Mouse (Mus musculus) intestine, embryonic 16.5 days (tissue): ENCODE results near the gene Surf4. TPM values are rescaled to one million over a fixed set of nuclear protein-coding genes. Genes with fewer than 3 reads are reported as not detected.

Source experiments
- ATAC-seq: fragments of 200-750 bp; cut with Nextera tagmentation; 2 replicates; pipeline ENCODE4 v1.8.0; 2017; ENCODE audit warnings: moderate TSS enrichment, moderate library complexity
- H3K27ac ChIP-seq: fragments of 300-500 bp; sonication (generic); 2 replicates; pipeline ENCODE4 v1.5.1; 2014; ENCODE audit warnings: mild to moderate bottlenecking, low read length
- H3K27me3 ChIP-seq: fragments of 300-500 bp; sonication (generic); replicated peaks from 2 replicates; pipeline ENCODE4 v1.6.1; 2014; ENCODE audit warnings: low read length, control low read depth, mixed read lengths; ENCODE audit not compliant: control insufficient read depth, insufficient read depth
- H3K36me3 ChIP-seq: fragments of 300-500 bp; sonication (generic); 2 replicates; pipeline ENCODE4 v1.6.1; 2014; ENCODE audit warnings: low read length, control low read depth; ENCODE audit not compliant: control insufficient read depth, insufficient read depth
- H3K4me1 ChIP-seq: fragments of 300-500 bp; sonication (generic); 2 replicates; pipeline ENCODE4 v1.6.1; 2014; ENCODE audit warnings: low read length, control low read depth, mixed read lengths; ENCODE audit not compliant: control insufficient read depth, insufficient read depth
- H3K4me2 ChIP-seq: fragments of 300-500 bp; sonication (generic); 2 replicates; pipeline ENCODE4 v1.6.1; 2014; ENCODE audit warnings: low read depth, low read length, control low read depth
- H3K4me3 ChIP-seq: fragments of 300-500 bp; sonication (generic); 2 replicates; pipeline ENCODE4 v1.5.1; 2014; ENCODE audit warnings: mild to moderate bottlenecking, low read length
- H3K9ac ChIP-seq: fragments of 300-500 bp; sonication (generic); 2 replicates; pipeline ENCODE4 v1.6.1; 2014; ENCODE audit warnings: low read depth, low read length
- H3K9me3 ChIP-seq: fragments of 300-500 bp; sonication (generic); 2 replicates; pipeline ENCODE4 v1.6.1; 2016; ENCODE audit warnings: low read length, control low read depth; ENCODE audit not compliant: control insufficient read depth
- WGBS: fragments of 180-500 bp; shearing (Covaris S2); extraction: QIAGEN DNeasy Blood & Tissue Kit; methylation state at CpG from one replicate; pipeline ENCODE4 v1.1.7; 2014; 5-methylcytosine and 5-hydroxymethylcytosine counted together
- polyA plus RNA-seq: library from polyadenylated mRNA; unstranded; fragments of >200 nt; fragmentation: Nextera tagmentation; extraction: Ambion mirVana; gene quantifications from 2 replicates; pipeline ENCODE4 v1.2.1, GENCODE M21; 2015

The Surf4 gene
- polyA plus RNA-seq, 1 experiment from 2014 or later: 269 TPM

DNA sequence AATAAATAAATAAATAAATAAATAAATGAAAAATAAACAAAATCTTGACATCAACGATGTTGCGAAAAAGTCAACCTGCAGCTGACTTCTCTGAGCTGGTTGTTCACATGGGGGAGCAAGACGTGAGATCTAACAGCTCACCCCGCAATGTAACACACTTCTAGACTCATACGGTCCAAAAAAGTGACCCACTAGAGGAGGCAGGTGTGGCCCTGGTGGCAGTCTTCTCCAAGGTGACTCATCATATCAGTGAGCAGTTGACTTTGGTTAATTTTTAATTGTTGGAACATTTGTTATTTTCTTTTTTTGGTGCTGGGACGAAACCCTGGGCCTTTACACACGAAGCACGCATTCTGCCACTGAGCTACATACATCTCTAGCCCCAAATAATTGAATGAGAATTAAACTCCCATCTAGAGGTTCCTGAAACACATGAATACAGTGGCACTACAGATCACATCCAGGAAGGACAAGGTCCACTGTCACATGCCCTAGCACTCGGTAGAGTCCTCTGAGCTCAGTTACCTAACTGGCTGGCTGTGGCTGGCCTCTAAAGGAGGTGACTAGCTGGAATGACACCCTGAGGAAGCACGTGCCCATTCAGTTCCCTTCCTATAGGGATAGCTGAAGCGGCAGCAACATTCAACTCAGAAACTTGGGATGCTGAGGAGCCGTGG lies 23.2 kb upstream of the Surf4 start:
- Histone ChIP-seq H3K9me3 (no peaks in the 10 kb centered on the region), H3K27me3 (no peaks in the 10 kb centered on the region), H3K4me1 (peaks cover 3% of the 10 kb centered on the region), H3K4me3 (no peak overlapping the region), H3K27ac (peak overlapping the region; percentile 73), H3K9ac (no peak overlapping the region), H3K36me3 (peaks cover 19% of the 10 kb centered on the region), H3K4me2 (no peak overlapping the region)
- WGBS: 77% methylated on average over 12 of the region's 12 CpGs
- ATAC-seq: peak; percentile 95

GRCm38 (mm10) chr2:26954735-26955395 lies 21.1 kb upstream of the Surf4 start:
- H3K9ac ChIP-seq: no peak overlapping the region
- H3K4me2 ChIP-seq: no peak overlapping the region
- no peaks in the 10 kb centered on the region for H3K9me3 ChIP-seq
- no peaks in the 10 kb centered on the region for H3K27me3 ChIP-seq
- WGBS: 93% methylated on average over 2 of the region's 2 CpGs
- no peak overlapping the region for H3K27ac ChIP-seq
- H3K4me3 ChIP-seq: no peak overlapping the region
- no peaks in the 10 kb centered on the region for H3K4me1 ChIP-seq
- ATAC-seq: no peak
- H3K36me3 ChIP-seq: peaks cover 15% of the 10 kb centered on the region

DNA sequence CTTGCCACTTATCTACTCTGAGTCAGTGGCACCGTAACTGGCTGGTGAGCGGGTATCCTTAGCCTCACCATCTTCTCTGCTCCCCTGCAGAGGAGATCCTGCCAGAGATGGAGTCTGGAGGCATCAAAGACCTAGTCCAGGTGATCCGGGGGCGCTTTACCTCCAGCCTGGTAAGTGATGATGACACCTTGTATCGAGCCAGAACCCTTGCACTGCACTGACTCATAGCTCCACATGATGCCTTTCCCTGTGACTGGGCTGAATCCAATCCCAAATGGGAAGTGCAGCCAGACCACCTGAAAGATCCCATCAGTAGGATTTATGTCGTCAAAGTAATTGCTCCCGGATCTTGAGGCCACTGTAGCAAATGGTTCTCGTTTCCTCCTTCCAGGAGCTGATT lies 19.1 kb upstream of the Surf4 start:
- ATAC-seq: no peak
- H3K36me3 ChIP-seq: peaks cover 14% of the 10 kb centered on the region
- 82% methylated on average over 8 of the region's 8 CpGs for WGBS
- H3K4me2 ChIP-seq: no peak overlapping the region
- no peaks in the 10 kb centered on the region for H3K27me3 ChIP-seq
- H3K4me3 ChIP-seq: no peak overlapping the region
- no peaks in the 10 kb centered on the region for H3K9me3 ChIP-seq
- H3K4me1 ChIP-seq: no peaks in the 10 kb centered on the region
- H3K9ac ChIP-seq: no peak overlapping the region
- H3K27ac ChIP-seq: no peak overlapping the region

- H3K9me3 ChIP-seq: no peaks in the 10 kb centered on the region
- no peak for ATAC-seq
- H3K27ac ChIP-seq: no peak overlapping the region
- no peak overlapping the region for H3K4me2 ChIP-seq
- H3K36me3 ChIP-seq: peaks cover 13% of the 10 kb centered on the region
- no peaks in the 10 kb centered on the region for H3K27me3 ChIP-seq
- no peak overlapping the region for H3K9ac ChIP-seq
- H3K4me3 ChIP-seq: no peak overlapping the region
- WGBS: 85% methylated on average over 4 of the region's 4 CpGs
- no peaks in the 10 kb centered on the region for H3K4me1 ChIP-seq
Measured at GRCm38 (mm10) chr2:26952193-26952592, 18.5 kb upstream of the Surf4 start.

- H3K9me3 ChIP-seq: no peaks in the 10 kb centered on the region
- WGBS: 88% methylated on average over 8 of the region's 8 CpGs
Measured at GRCm38 (mm10) chr2:26951346-26951905, 17.7 kb upstream of the Surf4 start.

DNA sequence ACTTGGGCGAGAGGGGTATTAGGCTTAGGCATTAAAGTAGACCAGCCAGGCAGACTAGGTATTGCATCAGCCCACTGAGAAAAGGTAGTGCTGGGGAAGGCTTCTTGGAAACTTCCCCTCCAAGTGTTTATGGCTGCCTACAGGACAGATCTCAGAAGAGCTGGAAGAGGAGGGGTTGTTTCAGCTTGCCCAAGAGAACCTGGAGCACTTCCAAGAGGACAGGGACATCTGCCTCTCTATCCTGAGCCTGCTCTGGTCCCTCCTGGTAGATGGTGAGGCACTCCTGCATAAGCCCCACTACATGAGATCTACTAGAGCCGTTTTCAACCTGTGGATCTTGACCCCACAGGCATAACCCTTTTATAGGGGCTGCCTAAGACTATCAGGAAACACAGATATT lies 16.7 kb upstream of the Surf4 start:
- Histone ChIP-seq H3K9ac (no peak overlapping the region), H3K4me2 (no peak overlapping the region), H3K27me3 (no peaks in the 10 kb centered on the region), H3K36me3 (peaks cover 6% of the 10 kb centered on the region), H3K4me1 (no peaks in the 10 kb centered on the region), H3K9me3 (no peaks in the 10 kb centered on the region), H3K27ac (no peak overlapping the region), H3K4me3 (no peak overlapping the region)
- WGBS: 87% methylated on average over 2 of the region's 2 CpGs
- no peak for ATAC-seq

More at GRCm38 (mm10) chr2:26951346-26951905, 17.7 kb upstream of the Surf4 start:
- Histone ChIP-seq H3K4me1 (no peaks in the 10 kb centered on the region), H3K36me3 (peaks cover 13% of the 10 kb centered on the region), H3K4me2 (no peak overlapping the region), H3K4me3 (no peak overlapping the region), H3K27me3 (no peaks in the 10 kb centered on the region), H3K9ac (no peak overlapping the region), H3K27ac (no peak overlapping the region)
- no peak for ATAC-seq

GRCm38 (mm10) chr2:26943253-26943652 lies 9.5 kb upstream of the Surf4 start:
- Histone ChIP-seq H3K36me3 (no peaks in the 10 kb centered on the region), H3K4me2 (no peak overlapping the region), H3K9ac (no peak overlapping the region), H3K27me3 (no peaks in the 10 kb centered on the region), H3K9me3 (no peaks in the 10 kb centered on the region), H3K4me3 (no peak overlapping the region), H3K4me1 (no peaks in the 10 kb centered on the region), H3K27ac (peak overlapping the region; percentile 44)
- ATAC-seq: peak; percentile 86
- WGBS: 59% methylated on average over 3 of the region's 3 CpGs

GRCm38 (mm10) chr2:26941539-26941938 lies 7.8 kb upstream of the Surf4 start:
- Histone ChIP-seq H3K36me3 (no peaks in the 10 kb centered on the region), H3K9me3 (no peaks in the 10 kb centered on the region), H3K4me2 (no peak overlapping the region), H3K27ac (no peak overlapping the region), H3K9ac (no peak overlapping the region), H3K27me3 (no peaks in the 10 kb centered on the region), H3K4me1 (no peaks in the 10 kb centered on the region), H3K4me3 (no peak overlapping the region)
- WGBS: 29% methylated on average over 5 of the region's 5 CpGs
- ATAC-seq: peak; percentile 49

GRCm38 (mm10) chr2:26936425-26936824 lies 2.7 kb upstream of the Surf4 start:
- no peak overlapping the region for H3K4me3 ChIP-seq
- 71% methylated on average over 1 of the region's 1 CpGs for WGBS
- H3K36me3 ChIP-seq: no peaks in the 10 kb centered on the region
- no peak overlapping the region for H3K9ac ChIP-seq
- no peak overlapping the region for H3K4me2 ChIP-seq
- no peak overlapping the region for H3K27ac ChIP-seq
- H3K9me3 ChIP-seq: no peaks in the 10 kb centered on the region
- peaks cover 8% of the 10 kb centered on the region for H3K4me1 ChIP-seq
- ATAC-seq: no peak
- no peaks in the 10 kb centered on the region for H3K27me3 ChIP-seq
